Mouse (Mus musculus): ENCODE results near the gene Tspan5.

GRCm38 (mm10) chr3:138730812-138731211, 11.2 kb upstream of the Tspan5 start:
- TF ChIP-seq CTCF (IDR thresholded peaks at IDR 0.05; ENCODE audit: low read depth) = no peak
- TF ChIP-seq EP300 (IDR thresholded peaks at IDR 0.05; ENCODE audit: low read depth) = no peak
